Mouse (Mus musculus) lung, adult 2 months (tissue): ENCODE data around the gene Mpl.

Experiments
- CTCF ChIP-seq: fragments of 200-500 bp; IDR thresholded peaks from 2 replicates; pipeline ENCODE4 v1.5.1; 2011; ENCODE audit warnings: mild to moderate bottlenecking, low read length, control low read depth; ENCODE audit not compliant: insufficient read depth
- POLR2A ChIP-seq: fragments of 200-500 bp; IDR thresholded peaks from 2 replicates; pipeline ENCODE4 v1.6.1; 2011; ENCODE audit warnings: low read depth, mild to moderate bottlenecking, control low read depth, low read length, borderline replicate concordance; ENCODE audit errors: extremely low read depth

DNA sequence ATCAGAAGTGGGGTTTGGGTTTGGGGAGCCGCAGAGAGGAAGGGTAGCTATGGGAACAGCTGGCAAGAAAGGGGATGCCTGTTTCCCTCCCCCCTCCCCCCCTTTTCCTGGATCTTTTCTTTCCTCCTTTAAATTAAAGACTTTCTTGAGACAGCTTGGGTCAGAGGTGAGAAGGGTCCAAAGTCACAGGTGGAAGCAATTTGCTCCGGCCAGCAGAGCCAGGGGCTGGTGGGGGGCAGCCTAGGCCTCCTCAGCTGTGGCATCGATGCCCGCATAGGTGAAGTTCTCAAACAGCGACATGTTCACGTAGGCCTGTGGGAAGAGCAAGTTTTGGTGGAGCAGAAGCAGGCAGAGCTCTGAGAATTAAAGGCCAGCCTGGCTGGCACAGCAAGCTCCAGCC, 14.0 kb upstream of the Mpl start:
- TF ChIP-seq CTCF (no peak), POLR2A (no peak)
